Mouse (Mus musculus): ENCODE data around the gene Hsh2d.

Gene Hsh2d

GRCm38 (mm10) chr8:72187793-72188331 is 1.6 kb upstream of the Hsh2d start:
- DNase-seq (ENCODE audit: inconsistent age in 2 of 2, low spot score in 1 of 2), result no peak

GRCm38 (mm10) chr8:72190215-72190539 is 739 bp downstream of the Hsh2d start:
- no peak for DNase-seq (ENCODE audit: inconsistent age in 2 of 2, low spot score in 1 of 2)

- DNase-seq (ENCODE audit: inconsistent age in 2 of 2, low spot score in 1 of 2), result no peak
These were observed 2.6 kb downstream of the Hsh2d start for GRCm38 (mm10) chr8:72192065-72192464.

- DNase-seq (ENCODE audit: inconsistent age in 2 of 2, low spot score in 1 of 2), result no peak
These were observed 8.6 kb downstream of the Hsh2d start for GRCm38 (mm10) chr8:72197997-72198396.

GRCm38 (mm10) chr8:72208582-72208981 is 19.1 kb downstream of the Hsh2d start:
- DNase-seq (ENCODE audit: inconsistent age in 2 of 2, low spot score in 1 of 2), result no peak

GRCm38 (mm10) chr8:72210222-72210621 is 20.8 kb downstream of the Hsh2d start:
- DNase-seq (ENCODE audit: inconsistent age in 2 of 2, low spot score in 1 of 2), result no peak

- no peak for DNase-seq (ENCODE audit: inconsistent age in 2 of 2, low spot score in 1 of 2)
These were observed 21.3 kb downstream of the Hsh2d start for GRCm38 (mm10) chr8:72210710-72211109.

- DNase-seq (ENCODE audit: inconsistent age in 2 of 2, low spot score in 1 of 2), result no peak
These were observed 22.4 kb downstream of the Hsh2d start for GRCm38 (mm10) chr8:72211846-72212245.

GRCm38 (mm10) chr8:72212751-72213150 is 23.3 kb downstream of the Hsh2d start, which contains the start of gene Cib3:
Cib3 (minus strand) TSS chr8:72212837.
- no peak for DNase-seq (ENCODE audit: inconsistent age in 2 of 2, low spot score in 1 of 2)

- DNase-seq (ENCODE audit: inconsistent age in 2 of 2, low spot score in 1 of 2), result no peak
These were observed 24.1 kb downstream of the Hsh2d start, which contains the start of gene Gm11034 for GRCm38 (mm10) chr8:72213536-72213935. Gm11034 (minus strand) TSS chr8:72213636.

- DNase-seq (ENCODE audit: inconsistent age in 2 of 2, low spot score in 1 of 2), result no peak
These were observed 25.6 kb downstream of the Hsh2d start for GRCm38 (mm10) chr8:72215060-72215459.

GRCm38 (mm10) chr8:72215871-72216270 is 26.4 kb downstream of the Hsh2d start:
- no peak for DNase-seq (ENCODE audit: inconsistent age in 2 of 2, low spot score in 1 of 2)

- DNase-seq (ENCODE audit: inconsistent age in 2 of 2, low spot score in 1 of 2), result peak in 1 of 2 experiments; percentile 35
These were observed 29.5 kb downstream of the Hsh2d start for GRCm38 (mm10) chr8:72218781-72219540.

GRCm38 (mm10) chr8:72219541-72220363 is 30.3 kb downstream of the Hsh2d start, which contains the start of gene Fam32a:
Fam32a (plus strand) TSS chr8:72219730.
- DNase-seq (ENCODE audit: inconsistent age in 2 of 2, low spot score in 1 of 2), result peak; percentile 90 to 96

GRCm38 (mm10) chr8:72220758-72221157 is 31.3 kb downstream of the Hsh2d start:
- DNase-seq (ENCODE audit: inconsistent age in 2 of 2, low spot score in 1 of 2), result no peak

- DNase-seq (ENCODE audit: inconsistent age in 2 of 2, low spot score in 1 of 2), result no peak
These were observed 33.2 kb downstream of the Hsh2d start for GRCm38 (mm10) chr8:72222656-72223055.

GRCm38 (mm10) chr8:72239499-72240402 is 50.3 kb downstream of the Hsh2d start, which contains the start of gene Ap1m1:
Ap1m1 (plus strand) TSS chr8:72240018.
- DNase-seq (ENCODE audit: inconsistent age in 2 of 2, low spot score in 1 of 2), result peak; percentile 98 to 99

GRCm38 (mm10) chr8:72240403-72240763 is 50.9 kb downstream of the Hsh2d start:
- no peak for DNase-seq (ENCODE audit: inconsistent age in 2 of 2, low spot score in 1 of 2)

GRCm38 (mm10) chr8:72240951-72241350 is 51.5 kb downstream of the Hsh2d start:
- DNase-seq (ENCODE audit: inconsistent age in 2 of 2, low spot score in 1 of 2), result peak in 1 of 2 experiments; percentile 50

GRCm38 (mm10) chr8:72242226-72242625 is 52.8 kb downstream of the Hsh2d start:
- DNase-seq (ENCODE audit: inconsistent age in 2 of 2, low spot score in 1 of 2), result peak in 1 of 2 experiments; percentile 40

- DNase-seq (ENCODE audit: inconsistent age in 2 of 2, low spot score in 1 of 2), result no peak
These were observed 55.2 kb downstream of the Hsh2d start for GRCm38 (mm10) chr8:72244610-72245009.

Data from adrenal gland, adult (tissue).